Mouse (Mus musculus) embryonic facial prominence, embryonic 13.5 days (tissue): Measurements from ENCODE around the gene Stard13. TPM values are rescaled to one million over a fixed set of nuclear protein-coding genes. Genes with fewer than 3 reads are reported as not detected.
A peak's percentile ranks its signal among the peaks of the same experiment; 100 is the strongest.

Experiments
- ATAC-seq: fragments of 200-750 bp; cut with Nextera tagmentation; 2 replicates; pipeline ENCODE4 v1.8.0; 2017; ENCODE audit warnings: low read depth; ENCODE audit not compliant: insufficient number of reproducible peaks, insufficient read depth, low FRiP score, low TSS enrichment
- H3K27ac ChIP-seq: fragments of 300-500 bp; sonication (generic); 2 replicates; pipeline ENCODE4 v1.5.1; 2015; ENCODE audit warnings: moderate library complexity, mild to moderate bottlenecking, inconsistent platforms
- H3K27me3 ChIP-seq: fragments of 300-500 bp; sonication (generic); 2 replicates; pipeline ENCODE4 v1.6.1; 2015; ENCODE audit warnings: mild to moderate bottlenecking, inconsistent platforms
- H3K36me3 ChIP-seq: fragments of 300-500 bp; sonication (generic); 2 replicates; pipeline ENCODE4 v1.6.1; 2015; ENCODE audit warnings: mild to moderate bottlenecking, inconsistent platforms
- H3K4me1 ChIP-seq: fragments of 300-500 bp; sonication (generic); 2 replicates; pipeline ENCODE4 v1.6.1; 2015; ENCODE audit warnings: inconsistent platforms
- H3K4me2 ChIP-seq: fragments of 300-500 bp; sonication (generic); 2 replicates; pipeline ENCODE4 v1.6.1; 2015; ENCODE audit warnings: moderate library complexity, mild to moderate bottlenecking, inconsistent platforms
- H3K4me3 ChIP-seq: fragments of 300-500 bp; sonication (generic); 2 replicates; pipeline ENCODE4 v1.5.1; 2015; ENCODE audit warnings: mild to moderate bottlenecking, inconsistent platforms
- H3K9ac ChIP-seq: fragments of 300-500 bp; sonication (generic); 2 replicates; pipeline ENCODE4 v1.6.1; 2015; ENCODE audit warnings: mild to moderate bottlenecking, inconsistent platforms
- H3K9me3 ChIP-seq: fragments of 300-500 bp; sonication (generic); 2 replicates; pipeline ENCODE4 v1.6.1; 2016; ENCODE audit warnings: inconsistent platforms
- WGBS: fragments of 180-500 bp; shearing (Covaris S2); methylation state at CpG from one replicate; pipeline ENCODE4 v1.1.7; 2015; ENCODE audit warnings: mixed read lengths; 5-methylcytosine and 5-hydroxymethylcytosine counted together
- polyA plus RNA-seq: library from polyadenylated mRNA; unstranded; fragments of >200 nt; fragmentation: Nextera tagmentation; extraction: Ambion mirVana; gene quantifications from 2 replicates; pipeline ENCODE4 v1.2.1, GENCODE M21; 2015

Stard13 gene
- polyA plus RNA-seq, 1 experiment from 2014 or later: 6.4 TPM

GRCm38 (mm10) chr5:151090996-151091395, 142.6 kb downstream of the Stard13 start:
- Histone ChIP-seq H3K4me2 (no peak overlapping the region), H3K27ac (no peak overlapping the region), H3K27me3 (no peaks in the 10 kb centered on the region), H3K36me3 (no peaks in the 10 kb centered on the region), H3K4me3 (no peak overlapping the region), H3K9me3 (no peaks in the 10 kb centered on the region; the same call in 1 of the 2 replicates), H3K4me1 (peaks cover 3% of the 10 kb centered on the region), H3K9ac (no peak overlapping the region)
- ATAC-seq: no peak
- WGBS: 88% methylated on average over 6 of the region's 6 CpGs

GRCm38 (mm10) chr5:151089201-151089600, 144.4 kb downstream of the Stard13 start:
- no peak for ATAC-seq
- Histone ChIP-seq H3K4me3 (no peak overlapping the region), H3K4me2 (no peak overlapping the region), H3K27me3 (no peaks in the 10 kb centered on the region), H3K36me3 (no peaks in the 10 kb centered on the region), H3K27ac (no peak overlapping the region), H3K9me3 (no peaks in the 10 kb centered on the region; the same call in 1 of the 2 replicates), H3K9ac (no peak overlapping the region), H3K4me1 (no peaks in the 10 kb centered on the region)
- 78% methylated on average over 6 of the region's 6 CpGs for WGBS

- H3K27ac ChIP-seq: no peak overlapping the region
- 65% methylated on average over 9 of the region's 9 CpGs for WGBS
- H3K9ac ChIP-seq: no peak overlapping the region
- no peak overlapping the region for H3K4me3 ChIP-seq
- H3K9me3 ChIP-seq: no peaks in the 10 kb centered on the region
- no peak overlapping the region for H3K4me2 ChIP-seq
- no peaks in the 10 kb centered on the region for H3K4me1 ChIP-seq
- no peak for ATAC-seq
- H3K27me3 ChIP-seq: no peaks in the 10 kb centered on the region
- no peaks in the 10 kb centered on the region for H3K36me3 ChIP-seq
Observed at GRCm38 (mm10) chr5:151086425-151087202, 147.0 kb downstream of the Stard13 start.

- H3K4me3 ChIP-seq: no peak overlapping the region
Observed at GRCm38 (mm10) chr5:151085749-151086148, 147.9 kb downstream of the Stard13 start.

GRCm38 (mm10) chr5:151080276-151080675, 153.4 kb downstream of the Stard13 start:
- ATAC-seq: no peak
- 83% methylated on average over 4 of the region's 4 CpGs for WGBS
- H3K27me3 ChIP-seq: no peaks in the 10 kb centered on the region

More at GRCm38 (mm10) chr5:151085749-151086148, 147.9 kb downstream of the Stard13 start:
- WGBS: 86% methylated on average over 8 of the region's 8 CpGs
- Histone ChIP-seq H3K27me3 (no peaks in the 10 kb centered on the region), H3K4me1 (no peaks in the 10 kb centered on the region), H3K9me3 (no peaks in the 10 kb centered on the region), H3K4me2 (no peak overlapping the region), H3K9ac (no peak overlapping the region), H3K27ac (no peak overlapping the region), H3K36me3 (no peaks in the 10 kb centered on the region)
- no peak for ATAC-seq

GRCm38 (mm10) chr5:151077953-151078352, 155.7 kb downstream of the Stard13 start:
- ATAC-seq: no peak
- 92% methylated on average over 2 of the region's 2 CpGs for WGBS
- Histone ChIP-seq H3K4me3 (no peak overlapping the region), H3K4me2 (no peak overlapping the region), H3K9me3 (no peaks in the 10 kb centered on the region), H3K27me3 (no peaks in the 10 kb centered on the region), H3K9ac (no peak overlapping the region), H3K27ac (no peak overlapping the region), H3K4me1 (no peaks in the 10 kb centered on the region), H3K36me3 (no peaks in the 10 kb centered on the region)

More at GRCm38 (mm10) chr5:151080276-151080675, 153.4 kb downstream of the Stard13 start:
- H3K9ac ChIP-seq: no peak overlapping the region
- H3K4me3 ChIP-seq: no peak overlapping the region
- H3K4me2 ChIP-seq: no peak overlapping the region
- no peaks in the 10 kb centered on the region for H3K36me3 ChIP-seq
- H3K4me1 ChIP-seq: no peaks in the 10 kb centered on the region
- H3K27ac ChIP-seq: no peak overlapping the region
- H3K9me3 ChIP-seq: no peaks in the 10 kb centered on the region

GRCm38 (mm10) chr5:151076917-151077316, 156.7 kb downstream of the Stard13 start:
- no peak for ATAC-seq
- WGBS: 59% methylated on average over 3 of the region's 3 CpGs
- Histone ChIP-seq H3K9ac (no peak overlapping the region), H3K4me2 (no peak overlapping the region), H3K4me1 (no peaks in the 10 kb centered on the region), H3K27me3 (no peaks in the 10 kb centered on the region), H3K4me3 (no peak overlapping the region), H3K27ac (no peak overlapping the region), H3K36me3 (no peaks in the 10 kb centered on the region), H3K9me3 (no peaks in the 10 kb centered on the region)

GRCm38 (mm10) chr5:151074282-151074681, 159.4 kb downstream of the Stard13 start:
- H3K4me3 ChIP-seq: no peak overlapping the region
- 82% methylated on average over 4 of the region's 4 CpGs for WGBS
- H3K4me1 ChIP-seq: peaks cover 21% of the 10 kb centered on the region
- H3K9me3 ChIP-seq: no peaks in the 10 kb centered on the region
- no peaks in the 10 kb centered on the region for H3K36me3 ChIP-seq
- no peak overlapping the region for H3K27ac ChIP-seq
- H3K27me3 ChIP-seq: no peaks in the 10 kb centered on the region
- H3K9ac ChIP-seq: no peak overlapping the region
- ATAC-seq: no peak
- H3K4me2 ChIP-seq: no peak overlapping the region

GRCm38 (mm10) chr5:151071430-151071829, 162.2 kb downstream of the Stard13 start:
- no peak overlapping the region for H3K4me2 ChIP-seq
- no peak for ATAC-seq
- H3K4me3 ChIP-seq: no peak overlapping the region
- H3K9me3 ChIP-seq: no peaks in the 10 kb centered on the region
- H3K27ac ChIP-seq: no peak overlapping the region
- 46% methylated on average over 6 of the region's 6 CpGs for WGBS
- H3K4me1 ChIP-seq: peaks cover 21% of the 10 kb centered on the region
- no peak overlapping the region for H3K9ac ChIP-seq
- H3K27me3 ChIP-seq: no peaks in the 10 kb centered on the region
- no peaks in the 10 kb centered on the region for H3K36me3 ChIP-seq

- Histone ChIP-seq H3K4me1 (peaks cover 21% of the 10 kb centered on the region), H3K36me3 (no peaks in the 10 kb centered on the region), H3K27me3 (no peaks in the 10 kb centered on the region), H3K9ac (no peak overlapping the region), H3K4me2 (no peak overlapping the region), H3K4me3 (no peak overlapping the region), H3K9me3 (no peaks in the 10 kb centered on the region), H3K27ac (peak overlapping the region; percentile 45; the same call in 1 of the 2 replicates)
- WGBS: 26% methylated on average over 6 of the region's 6 CpGs
- no peak for ATAC-seq
Observed at GRCm38 (mm10) chr5:151070896-151071295, 162.7 kb downstream of the Stard13 start.

GRCm38 (mm10) chr5:151069569-151069968, 164.1 kb downstream of the Stard13 start:
- Histone ChIP-seq H3K9me3 (no peaks in the 10 kb centered on the region), H3K4me1 (peaks cover 21% of the 10 kb centered on the region), H3K27ac (no peak overlapping the region), H3K27me3 (no peaks in the 10 kb centered on the region), H3K36me3 (no peaks in the 10 kb centered on the region), H3K9ac (no peak overlapping the region), H3K4me2 (no peak overlapping the region), H3K4me3 (no peak overlapping the region)
- WGBS: 74% methylated on average over 2 of the region's 2 CpGs
- ATAC-seq: no peak

- 72% methylated on average over 5 of the region's 5 CpGs for WGBS
- no peak overlapping the region for H3K27ac ChIP-seq
- no peak for ATAC-seq
Observed at GRCm38 (mm10) chr5:151066016-151066415, 167.6 kb downstream of the Stard13 start.

More at GRCm38 (mm10) chr5:151066016-151066415, 167.6 kb downstream of the Stard13 start:
- Histone ChIP-seq H3K36me3 (peaks cover 20% of the 10 kb centered on the region), H3K9me3 (peaks cover 7% of the 10 kb centered on the region; the same call in 1 of the 2 replicates), H3K4me2 (no peak overlapping the region), H3K27me3 (no peaks in the 10 kb centered on the region), H3K4me3 (no peak overlapping the region), H3K4me1 (peaks cover 16% of the 10 kb centered on the region), H3K9ac (no peak overlapping the region)
